Mouse (Mus musculus): ENCODE measurements around the gene Gm14862. TPM values are rescaled to one million over a fixed set of nuclear protein-coding genes. Genes with fewer than 3 reads are reported as not detected.

Gene Gm14862
- total and polyA plus RNA-seq, 3 experiments = not detected

GRCm38 (mm10) chrX:9271112-9271511, 14.4 kb upstream of the Gm14862 start:
- no peaks in the 10 kb centered on the region for H3K27me3 ChIP-seq (replicated peaks)
- dilution Hi-C loops (cut with MboI; ENCODE audit: extremely low pct_ligation_motif_present, extremely low pct_unique_long_range_greater_than_20kb, low sequenced_read_pairs) (no loop called here), in situ Hi-C loops (cut with MboI; ENCODE audit: low pct_ligation_motif_present, low pct_unique_long_range_greater_than_20kb, low sequenced_read_pairs) (no loop called here)
- H3K36me3 ChIP-seq (replicated peaks in 1 of 2; ENCODE audit: control insufficient read depth in 1 of 2, insufficient read depth in 1 of 2, low read length in 1 of 2) = no peaks in the 10 kb centered on the region
- no peak overlapping the region for H3K4me3 ChIP-seq (replicated peaks in 1 of 3; ENCODE audit: low read depth in 2 of 3, low read length in 2 of 3, poor library complexity in 1 of 3)
- peaks cover 4% of the 10 kb centered on the region for H3K9me3 ChIP-seq (replicated peaks; ENCODE audit: low read length)
- DNase-seq (ENCODE audit: extremely low read depth) = no peak
- no peak overlapping the region for H3K27ac ChIP-seq (ENCODE audit: insufficient read depth, low read depth)
- TF ChIP-seq IRF4 (IDR thresholded peaks at IDR 0.05; ENCODE audit: low read depth, low read length) (no peak), ELF1 (IDR thresholded peaks at IDR 0.05; ENCODE audit: low read depth, low read length) (no peak), TCF12 (IDR thresholded peaks at IDR 0.05; ENCODE audit: low read depth, low read length) (no peak), HCFC1 (IDR thresholded peaks at IDR 0.05; ENCODE audit: low read depth, low read length) (no peak), CHD1 (IDR thresholded peaks at IDR 0.05; ENCODE audit: low read depth, low read length) (no peak)
- H3K79me2 ChIP-seq (replicated peaks; ENCODE audit: control insufficient read depth, extremely low read depth, insufficient read depth, poor library complexity, severe bottlenecking) = no peaks in the 10 kb centered on the region
- H3K9ac ChIP-seq (ENCODE audit: insufficient read depth, low read depth) = no peak overlapping the region; the same call in 1 of the 2 replicates
- H3K4me1 ChIP-seq (ENCODE audit: control insufficient read depth in 1 of 2, insufficient read depth in 2 of 2) = no peaks in the 10 kb centered on the region
- no peak overlapping the region for H3K4me2 ChIP-seq (ENCODE audit: insufficient read depth, low read depth, poor library complexity, severe bottlenecking)

- H3K9me3 ChIP-seq (replicated peaks; ENCODE audit: low read length) = no peaks in the 10 kb centered on the region
- DNase-seq (ENCODE audit: extremely low read depth) = no peak
- dilution Hi-C loops (cut with MboI; ENCODE audit: extremely low pct_ligation_motif_present, extremely low pct_unique_long_range_greater_than_20kb, low sequenced_read_pairs) (no loop called here), in situ Hi-C loops (cut with MboI; ENCODE audit: low pct_ligation_motif_present, low pct_unique_long_range_greater_than_20kb, low sequenced_read_pairs) (no loop called here)
- H3K4me2 ChIP-seq (ENCODE audit: insufficient read depth, low read depth, poor library complexity, severe bottlenecking) = no peak overlapping the region
- no peak overlapping the region for H3K27ac ChIP-seq (ENCODE audit: insufficient read depth, low read depth)
- no peak overlapping the region for H3K9ac ChIP-seq (ENCODE audit: insufficient read depth, low read depth)
- no peaks in the 10 kb centered on the region for H3K27me3 ChIP-seq (replicated peaks)
- H3K4me3 ChIP-seq (replicated peaks in 1 of 3; ENCODE audit: low read depth in 2 of 3, low read length in 2 of 3, poor library complexity in 1 of 3) = no peak overlapping the region
- H3K4me1 ChIP-seq (ENCODE audit: control insufficient read depth in 1 of 2, insufficient read depth in 2 of 2) = no peaks in the 10 kb centered on the region
- H3K79me2 ChIP-seq (replicated peaks; ENCODE audit: control insufficient read depth, extremely low read depth, insufficient read depth, poor library complexity, severe bottlenecking) = no peaks in the 10 kb centered on the region
- TF ChIP-seq TCF12 (IDR thresholded peaks at IDR 0.05; ENCODE audit: low read depth, low read length) = no peak
- TF ChIP-seq ELF1 (IDR thresholded peaks at IDR 0.05; ENCODE audit: low read depth, low read length) = no peak
- no peak for TF ChIP-seq POLR2A (IDR thresholded peaks at IDR 0.05; ENCODE audit: low read depth, low read length)
- TF ChIP-seq KAT2A (IDR thresholded peaks at IDR 0.05; ENCODE audit: insufficient replicate concordance, low read length) = no peak
- no peak for TF ChIP-seq IRF4 (IDR thresholded peaks at IDR 0.05; ENCODE audit: low read depth, low read length)
- no peak for TF ChIP-seq HCFC1 (IDR thresholded peaks at IDR 0.05; ENCODE audit: low read depth, low read length)
- no peak for TF ChIP-seq GABPA (IDR thresholded peaks at IDR 0.05; ENCODE audit: insufficient replicate concordance, low read depth, low read length)
- TF ChIP-seq TBP (conservative IDR thresholded peaks at IDR 0.05; ENCODE audit: low read depth, low read length) = no peak
- no peak for TF ChIP-seq E2F4 (IDR thresholded peaks at IDR 0.05; ENCODE audit: insufficient replicate concordance, low read depth, low read length)
- no peak for TF ChIP-seq MAFK (IDR thresholded peaks at IDR 0.05; ENCODE audit: insufficient replicate concordance, low read length)
- no peak for TF ChIP-seq ZC3H11A (IDR thresholded peaks at IDR 0.05; ENCODE audit: low read depth, low read length)
- no peak for TF ChIP-seq BHLHE40 (IDR thresholded peaks at IDR 0.05; ENCODE audit: low read depth, low read length)
- TF ChIP-seq MYC (IDR thresholded peaks at IDR 0.05; ENCODE audit: low read depth, low read length) = no peak
- no peak for TF ChIP-seq RCOR1 (conservative IDR thresholded peaks at IDR 0.05; ENCODE audit: low read depth, low read length)
- no peak for TF ChIP-seq ZNF384 (IDR thresholded peaks at IDR 0.05; ENCODE audit: low read depth, low read length)
- no peak for TF ChIP-seq NRF1 (IDR thresholded peaks at IDR 0.05; ENCODE audit: low read depth, low read length)
- no peaks in the 10 kb centered on the region for H3K36me3 ChIP-seq (replicated peaks in 1 of 2; ENCODE audit: control insufficient read depth in 1 of 2, insufficient read depth in 1 of 2, low read length in 1 of 2)
These were observed 2.6 kb upstream of the Gm14862 start for GRCm38 (mm10) chrX:9259267-9259666.

Measured in CH12.LX (cell line).